Mouse (Mus musculus) cerebellum, adult 2 months (tissue): ENCODE results near the gene Ptges3.

ENCODE experiments used
- CTCF ChIP-seq: fragments of 200-500 bp; IDR thresholded peaks from 2 replicates; pipeline ENCODE4 v1.5.1; 2011; ENCODE audit warnings: low read depth, mild to moderate bottlenecking, control low read depth, low read length, moderate library complexity, borderline replicate concordance; ENCODE audit not compliant: insufficient read depth
- POLR2A ChIP-seq: fragments of 200-500 bp; IDR thresholded peaks from 2 replicates; pipeline ENCODE4 v1.6.1; 2011; ENCODE audit warnings: low read length, control low read depth, borderline replicate concordance; ENCODE audit not compliant: insufficient read depth

- TF ChIP-seq CTCF (no peak), POLR2A (no peak)
Measured at GRCm38 (mm10) chr10:128043041-128043835, 15.5 kb upstream of the Ptges3 start.
